Mouse (Mus musculus) olfactory bulb, adult 2 months (tissue): ENCODE results near the gene Sfmbt1.

Experiments used
- CTCF ChIP-seq: fragments of 200-500 bp; IDR thresholded peaks from 2 replicates; pipeline ENCODE4 v1.5.1; 2012; ENCODE audit warnings: low read depth, mild to moderate bottlenecking, low read length, moderate library complexity; ENCODE audit not compliant: insufficient read depth
- POLR2A ChIP-seq: fragments of 200-500 bp; IDR thresholded peaks from 2 replicates; pipeline ENCODE4 v1.6.1; 2012; ENCODE audit warnings: mild to moderate bottlenecking, low read depth, low read length, moderate library complexity; ENCODE audit not compliant: insufficient read depth

DNA sequence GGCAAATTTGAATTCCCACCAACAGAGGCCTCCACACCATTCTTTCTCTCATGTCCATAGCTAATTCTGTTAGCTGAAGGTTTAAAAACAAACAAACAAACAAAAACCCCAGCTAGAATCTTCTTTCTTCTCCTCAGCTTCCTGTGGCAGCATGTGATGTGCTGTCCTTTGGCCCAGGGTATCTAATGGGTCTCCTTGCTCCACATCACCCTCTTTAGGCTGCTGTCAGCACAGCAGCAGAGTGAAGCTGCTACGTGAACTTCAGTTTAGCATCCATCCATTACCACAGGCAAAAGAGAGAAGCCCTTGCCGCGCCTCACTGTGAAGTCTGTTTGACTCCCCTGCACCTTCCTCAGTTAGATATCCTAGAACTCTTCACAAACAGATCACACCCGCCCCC lies 143.3 kb downstream of the Sfmbt1 start:
- TF ChIP-seq CTCF = no peak
- no peak for TF ChIP-seq POLR2A
